17 mouse cellular contexts compared by ENCODE assay signal in the genomic region with DNA sequence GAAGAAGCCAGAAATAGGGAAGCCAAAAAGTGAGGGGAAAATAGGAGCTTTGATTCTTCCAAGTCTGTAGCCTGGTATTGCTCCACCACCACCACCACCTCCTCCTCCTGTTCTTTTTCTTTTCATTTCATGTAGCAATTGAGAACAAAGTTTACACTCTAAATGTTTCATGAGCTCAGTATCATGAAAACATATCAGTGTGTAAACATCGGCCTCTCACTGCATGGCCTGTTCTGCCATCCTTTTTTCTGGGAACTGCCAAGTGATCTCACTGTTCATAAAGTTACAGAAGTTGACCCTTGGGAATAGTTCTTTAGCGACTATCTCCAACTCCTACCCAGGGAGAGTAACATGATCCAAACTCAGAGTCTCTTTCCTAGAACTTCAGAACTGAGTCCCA.
"Had no signal": no experiment of that assay in that cellular context is flagged by ENCODE, and none has a peak within 500 bp of the region (broad histone marks: within the 10 kb centered on the region; RNA-seq: fewer than 3 reads in every experiment).

No protein-coding gene starts in this region.

- H3K27me3 ChIP-seq: intestine, embryonic 15.5 days; kidney, embryonic 15.5 days; limb, embryonic 12.5 days; limb, embryonic 15.5 days; lung, embryonic 15.5 days; midbrain, embryonic 12.5 days; midbrain, embryonic 15.5 days had no signal

- H3K36me3 ChIP-seq: intestine, embryonic 15.5 days; kidney, embryonic 15.5 days; limb, embryonic 12.5 days; limb, embryonic 15.5 days; lung, embryonic 15.5 days; midbrain, embryonic 12.5 days; midbrain, embryonic 15.5 days had no signal

- H3K9ac ChIP-seq: intestine, embryonic 15.5 days; kidney, embryonic 15.5 days; limb, embryonic 12.5 days; limb, embryonic 15.5 days; liver, embryonic 14.5 days; lung, embryonic 15.5 days; midbrain, embryonic 12.5 days; midbrain, embryonic 15.5 days had no signal

- H3K27ac ChIP-seq: intestine, embryonic 15.5 days; kidney, embryonic 15.5 days; limb, embryonic 12.5 days; limb, embryonic 15.5 days; liver, embryonic 14.5 days; lung, embryonic 15.5 days; macrophage; midbrain, embryonic 12.5 days; midbrain, embryonic 15.5 days had no signal

- H3K4me2 ChIP-seq: intestine, embryonic 15.5 days; kidney, embryonic 15.5 days; limb, embryonic 12.5 days; limb, embryonic 15.5 days; lung, embryonic 15.5 days; midbrain, embryonic 12.5 days; midbrain, embryonic 15.5 days had no signal

- ATAC-seq: intestine, embryonic 15.5 days; midbrain, embryonic 15.5 days had no signal

- H3K4me1 ChIP-seq: intestine, embryonic 15.5 days; kidney, embryonic 15.5 days; limb, embryonic 12.5 days; limb, embryonic 15.5 days; lung, embryonic 15.5 days; midbrain, embryonic 12.5 days; midbrain, embryonic 15.5 days had no signal

- DNase-seq: kidney, adult 11 months; kidney, adult 8-10 months; kidney, postnatal 25 days; left cerebral cortex, postnatal 4 days; lung, adult 18-20 months; lung, postnatal 14 days; thymus, adult 18-20 months; thymus, postnatal 36 days had no signal

- H3K9me3 ChIP-seq: intestine, embryonic 15.5 days; kidney, embryonic 15.5 days; limb, embryonic 12.5 days; limb, embryonic 15.5 days; lung, embryonic 15.5 days; midbrain, embryonic 12.5 days; midbrain, embryonic 15.5 days had no signal

- H3K4me3 ChIP-seq: intestine, embryonic 15.5 days; kidney, embryonic 15.5 days; limb, embryonic 12.5 days; limb, embryonic 15.5 days; lung, embryonic 15.5 days; midbrain, embryonic 12.5 days; midbrain, embryonic 15.5 days had no signal
